8 mouse cellular contexts compared by ENCODE assay signal in genomic region chr12:52097650-52098070, GRCm38 (mm10). TPM values are rescaled to one million over a fixed set of nuclear protein-coding genes. Genes with fewer than 3 reads are reported as not detected.
DNase-seq lines count a peak whose midpoint lies in the region; ATAC-seq and TF ChIP-seq lines count a peak whose summit lies in the region.

Gene Nubpl, plus strand, starts transcription at chr12:52097737.

- peak within 1 kb of the TSS; percentile 80 for H3K9ac ChIP-seq in kidney, embryonic 14.5 days (ENCODE audit: low read depth, low read length)
- peak within 1 kb of the TSS; percentile 92 for H3K9ac ChIP-seq in limb, embryonic 15.5 days

- peak within 1 kb of the TSS; percentile 73 for H3K4me3 ChIP-seq in bone marrow macrophage, adult 2 months (ENCODE audit: insufficient read depth, low read length)
- peak within 1 kb of the TSS; percentile 67 for H3K4me3 ChIP-seq in embryonic fibroblast, embryonic 13.5 days (ENCODE audit: insufficient read depth, low read length)
- peak within 1 kb of the TSS; percentile 78 for H3K4me3 ChIP-seq in kidney, embryonic 14.5 days (ENCODE audit: low read length)
- peak within 1 kb of the TSS; percentile 92 for H3K4me3 ChIP-seq in limb, embryonic 15.5 days

- peaks cover 7% of the 10 kb centered on the region; the same call in 1 of the 2 replicates for H3K4me1 ChIP-seq in bone marrow macrophage, adult 2 months (ENCODE audit: control insufficient read depth, insufficient read depth, low read length)
- H3K4me1 ChIP-seq in embryonic fibroblast, embryonic 13.5 days (ENCODE audit: control insufficient read depth, insufficient read depth, low read length) = peaks cover 2% of the 10 kb centered on the region; the same call in 1 of the 2 replicates
- H3K4me1 ChIP-seq in kidney, embryonic 14.5 days (ENCODE audit: control insufficient read depth, insufficient read depth, low read length) = peaks cover 5% of the 10 kb centered on the region; the same call in 1 of the 2 replicates
- peaks cover 2% of the 10 kb centered on the region; the same call in 1 of the 2 replicates for H3K4me1 ChIP-seq in limb, embryonic 15.5 days

- peak; percentile 99 for ATAC-seq in kidney, embryonic 14.5 days (ENCODE audit: low FRiP score, low TSS enrichment)
- ATAC-seq in limb, embryonic 15.5 days (ENCODE audit: insufficient number of reproducible peaks, low FRiP score, low TSS enrichment, low read depth) = peak; percentile 88

- no peaks in the 10 kb centered on the region for H3K36me3 ChIP-seq in kidney, embryonic 14.5 days (ENCODE audit: control insufficient read depth, insufficient read depth, low read length)
- no peaks in the 10 kb centered on the region for H3K36me3 ChIP-seq in limb, embryonic 15.5 days

- no peaks in the 10 kb centered on the region for H3K27me3 ChIP-seq in kidney, embryonic 14.5 days (ENCODE audit: control insufficient read depth, insufficient read depth, low read length)
- no peaks in the 10 kb centered on the region for H3K27me3 ChIP-seq in limb, embryonic 15.5 days

- no peaks in the 10 kb centered on the region for H3K9me3 ChIP-seq in kidney, embryonic 14.5 days (ENCODE audit: control insufficient read depth, low read length)
- H3K9me3 ChIP-seq in limb, embryonic 15.5 days = no peaks in the 10 kb centered on the region

- peak; percentile 94 for DNase-seq in A20 (ENCODE audit: low read depth, low spot score)
- DNase-seq in heart, adult 9 months (ENCODE audit: low spot score in 2 of 2) = peak; percentile 94 to 95
- DNase-seq in monocyte, adult 2 months (ENCODE audit: low read depth in 1 of 2, low spot score in 2 of 2) = peak; percentile 73 to 90
- peak; percentile 88 to 89 for DNase-seq in spleen, postnatal 36 days (ENCODE audit: low spot score in 2 of 2)

- H3K4me2 ChIP-seq in kidney, embryonic 14.5 days (replicated peaks; ENCODE audit: low read depth, low read length) = peak within 1 kb of the TSS; percentile 48
- H3K4me2 ChIP-seq in limb, embryonic 15.5 days = peak within 1 kb of the TSS; percentile 52

- under 1% methylated on average over 32 of the region's 32 CpGs for WGBS in kidney, embryonic 14.5 days
- WGBS in limb, embryonic 15.5 days = under 1% methylated on average over 32 of the region's 32 CpGs

- no peak within 1 kb of the TSS for H3K27ac ChIP-seq in bone marrow macrophage, adult 2 months (ENCODE audit: insufficient read depth, low read depth, low read length)
- H3K27ac ChIP-seq in embryonic fibroblast, embryonic 13.5 days (ENCODE audit: insufficient read depth, low read length) = no peak within 1 kb of the TSS
- H3K27ac ChIP-seq in kidney, embryonic 14.5 days (ENCODE audit: low read depth, low read length) = no peak within 1 kb of the TSS
- peak within 1 kb of the TSS; percentile 76 for H3K27ac ChIP-seq in limb, embryonic 15.5 days

- no peak for TF ChIP-seq CTCF in bone marrow macrophage, adult 2 months (IDR thresholded peaks at IDR 0.05; ENCODE audit: low read depth, low read length)
- no peak for TF ChIP-seq CTCF in embryonic fibroblast, embryonic 13.5 days (IDR thresholded peaks at IDR 0.05; ENCODE audit: borderline replicate concordance, insufficient read depth, low read length)

- 0 out of 2 replicates have a peak, but pooled peaks have one; percentile 16 for TF ChIP-seq POLR2A in bone marrow macrophage, adult 2 months (IDR thresholded peaks at IDR 0.05; ENCODE audit: borderline replicate concordance, low read depth, low read length)
- TF ChIP-seq POLR2A in embryonic fibroblast, embryonic 13.5 days (IDR thresholded peaks at IDR 0.05; ENCODE audit: low read depth, low read length) = peak; percentile 64

RNA-seq across cellular contexts. Expression of gene Nubpl, which starts in this region (rescaled TPM):
- polyA plus RNA-seq in bone marrow macrophage, adult 2 months (2012; ENCODE audit: insufficient read depth, insufficient read length, missing spikeins) = 5.3 and 6.8 TPM in 2 replicates
- 6.0 and 6.9 TPM in 2 replicates for polyA plus RNA-seq in embryonic fibroblast, embryonic 13.5 days (2011; ENCODE audit: insufficient read length, low read depth, missing spikeins)
- polyA plus RNA-seq in kidney, embryonic 14.5 days (2014; fragmentation: Nextera tagmentation; extraction: Ambion mirVana) = 18.9 and 19.2 TPM in 2 replicates
- polyA plus RNA-seq in limb, embryonic 15.5 days (2015; fragmentation: Nextera tagmentation; extraction: Ambion mirVana) = 8.6 and 9.5 TPM in 2 replicates
